Mouse (Mus musculus): ENCODE measurements around the gene Galk1.

Galk1 gene

GRCm38 (mm10) chr11:116012262-116012947 lies at the start of gene Galk1:
Galk1 (minus strand) TSS chr11:116012719.
- DNase-seq (ENCODE audit: low read depth, low spot score): no peak

GRCm38 (mm10) chr11:116061641-116062415 lies 49.3 kb upstream of the Galk1 start:
- no peak for DNase-seq (ENCODE audit: low read depth, low spot score)

- DNase-seq (ENCODE audit: low read depth, low spot score): no peak
These were observed 48.1 kb upstream of the Galk1 start for GRCm38 (mm10) chr11:116060596-116060995.

- DNase-seq (ENCODE audit: low read depth, low spot score): no peak
These were observed 47.1 kb upstream of the Galk1 start for GRCm38 (mm10) chr11:116059691-116060025.

- no peak for DNase-seq (ENCODE audit: low read depth, low spot score)
These were observed 46.6 kb upstream of the Galk1 start for GRCm38 (mm10) chr11:116058868-116059690.

- DNase-seq (ENCODE audit: low read depth, low spot score): no peak
These were observed 45.6 kb upstream of the Galk1 start for GRCm38 (mm10) chr11:116058022-116058614.

- DNase-seq (ENCODE audit: low read depth, low spot score): no peak
These were observed 44.8 kb upstream of the Galk1 start for GRCm38 (mm10) chr11:116057237-116057881.

- DNase-seq (ENCODE audit: low read depth, low spot score): no peak
These were observed 43.4 kb upstream of the Galk1 start for GRCm38 (mm10) chr11:116055873-116056272.

GRCm38 (mm10) chr11:116053510-116054229 lies 41.2 kb upstream of the Galk1 start:
- no peak for DNase-seq (ENCODE audit: low read depth, low spot score)

GRCm38 (mm10) chr11:116050196-116050595 lies 37.7 kb upstream of the Galk1 start:
- DNase-seq (ENCODE audit: low read depth, low spot score): no peak

- no peak for DNase-seq (ENCODE audit: low read depth, low spot score)
These were observed 37.1 kb upstream of the Galk1 start for GRCm38 (mm10) chr11:116049610-116050009.

- DNase-seq (ENCODE audit: low read depth, low spot score): no peak
These were observed 32.7 kb upstream of the Galk1 start for GRCm38 (mm10) chr11:116045173-116045572.

GRCm38 (mm10) chr11:116043286-116043685 lies 30.8 kb upstream of the Galk1 start:
- DNase-seq (ENCODE audit: low read depth, low spot score): no peak

GRCm38 (mm10) chr11:116042372-116043138 lies 30.0 kb upstream of the Galk1 start:
- DNase-seq (ENCODE audit: low read depth, low spot score): no peak

- no peak for DNase-seq (ENCODE audit: low read depth, low spot score)
These were observed 29.3 kb upstream of the Galk1 start for GRCm38 (mm10) chr11:116041833-116042232.

GRCm38 (mm10) chr11:116040593-116040992 lies 28.1 kb upstream of the Galk1 start:
- no peak for DNase-seq (ENCODE audit: low read depth, low spot score)

GRCm38 (mm10) chr11:116037826-116038225 lies 25.3 kb upstream of the Galk1 start:
- DNase-seq (ENCODE audit: low read depth, low spot score): no peak

GRCm38 (mm10) chr11:116036671-116037070 lies 24.2 kb upstream of the Galk1 start:
- no peak for DNase-seq (ENCODE audit: low read depth, low spot score)

GRCm38 (mm10) chr11:116034584-116034983 lies 22.1 kb upstream of the Galk1 start:
- no peak for DNase-seq (ENCODE audit: low read depth, low spot score)
